9 mouse cellular contexts compared by ENCODE assay signal in the genomic region with DNA sequence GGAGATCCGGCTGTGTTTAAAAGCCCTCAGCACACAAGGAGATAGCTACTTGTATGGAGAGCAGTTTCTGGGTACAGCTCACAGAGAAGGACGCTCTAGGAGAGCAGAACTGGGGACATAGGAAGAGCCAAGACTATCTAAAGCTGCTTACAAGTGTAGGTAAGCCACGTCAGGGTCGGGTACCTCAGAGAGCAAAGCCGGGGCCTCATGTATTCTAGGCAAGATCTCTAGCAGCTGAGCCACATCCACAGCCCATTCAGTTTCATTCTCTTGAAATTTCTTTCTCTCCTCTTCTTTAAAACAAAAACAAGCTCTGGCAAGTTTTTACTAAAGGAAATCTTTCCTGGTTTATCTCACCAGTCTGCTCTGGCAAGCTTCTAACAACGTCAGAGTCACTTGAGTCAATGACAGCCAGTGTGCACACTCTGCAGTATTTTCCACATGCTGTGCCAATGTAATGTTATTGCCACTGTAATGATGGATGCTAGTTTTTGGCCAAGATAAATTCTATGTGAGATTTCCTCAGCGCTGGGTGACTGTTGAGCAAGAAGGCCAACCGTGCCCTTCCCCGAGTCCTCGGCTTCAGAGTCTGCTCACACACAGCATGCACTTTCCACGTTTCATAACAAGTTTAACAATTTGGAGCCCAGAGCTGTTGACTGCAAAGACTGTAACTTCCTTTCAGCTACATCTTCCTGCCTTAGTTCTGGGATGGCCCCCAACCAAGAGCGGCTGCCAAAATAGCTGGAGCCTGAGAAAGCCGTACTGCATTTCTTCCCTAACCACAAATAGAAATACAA. TPM values are rescaled to one million over a fixed set of nuclear protein-coding genes. Genes with fewer than 3 reads are reported as not detected.
A peak's percentile ranks its signal among the peaks of the same experiment; 100 is the strongest.
DNase-seq lines count a peak whose midpoint lies in the region; ATAC-seq lines count a peak whose summit lies in the region.
"Had no signal": no experiment of that assay in that cellular context is flagged by ENCODE, and none has a peak within 500 bp of the region (broad histone marks: within the 10 kb centered on the region; RNA-seq: fewer than 3 reads in every experiment).

No protein-coding gene starts in this region.

- H3K9me3 ChIP-seq in limb, embryonic 11.5 days (ENCODE audit: control insufficient read depth, low read length) = no peaks in the 10 kb centered on the region
- H3K9me3 ChIP-seq in limb, embryonic 10.5 days (replicated peaks) = no peaks in the 10 kb centered on the region
- 0 out of 2 replicates have a peak, but pooled peaks cover 4% of the 10 kb centered on the region for H3K9me3 ChIP-seq in heart, embryonic 16.5 days (replicated peaks; ENCODE audit: control insufficient read depth, low read length)
- H3K9me3 ChIP-seq: hindbrain, embryonic 15.5 days had no signal

- no peak overlapping the region for H3K9ac ChIP-seq in limb, embryonic 11.5 days (ENCODE audit: low read length)
- peak overlapping the region; percentile 57; the same call in 1 of the 2 replicates for H3K9ac ChIP-seq in heart, embryonic 16.5 days (ENCODE audit: low read length)
- H3K9ac ChIP-seq: hindbrain, embryonic 15.5 days had no signal

- DNase-seq in limb, embryonic 11.5 days (ENCODE audit: low spot score) = peak; percentile 9
- no peak for DNase-seq in limb, embryonic 10.5 days (ENCODE audit: low spot score)
- DNase-seq in fat pad, adult 2 months (ENCODE audit: extremely low read depth, low read depth, low spot score) = peak; percentile 96
- peak; percentile 38 to 43 for DNase-seq in layer of hippocampus, postnatal 10 days (ENCODE audit: low spot score in 2 of 2)
- DNase-seq in lung, postnatal 4 days = peak; percentile 72 to 89
- no peak for DNase-seq in embryo, embryonic 9.5 days (ENCODE audit: extremely low spot score)
- no peak for DNase-seq in spleen, postnatal 4 days (ENCODE audit: low spot score in 2 of 2)

- no peak overlapping the region for H3K4me2 ChIP-seq in limb, embryonic 11.5 days (ENCODE audit: low read depth, severe bottlenecking)
- peak overlapping the region; percentile 36 for H3K4me2 ChIP-seq in heart, embryonic 16.5 days (ENCODE audit: low read depth, low read length)
- H3K4me2 ChIP-seq: hindbrain, embryonic 15.5 days had no signal

- no peaks in the 10 kb centered on the region for H3K4me1 ChIP-seq in limb, embryonic 11.5 days (ENCODE audit: control insufficient read depth, insufficient read depth, low read length)
- no peaks in the 10 kb centered on the region for H3K4me1 ChIP-seq in limb, embryonic 10.5 days
- H3K4me1 ChIP-seq in heart, embryonic 16.5 days (ENCODE audit: control insufficient read depth, insufficient read depth, low read length) = peaks cover 22% of the 10 kb centered on the region
- H3K4me1 ChIP-seq: hindbrain, embryonic 15.5 days had no signal

- ATAC-seq in limb, embryonic 11.5 days (ENCODE audit: insufficient number of reproducible peaks, low FRiP score, low TSS enrichment, low read depth) = no peak
- peak; percentile 86 for ATAC-seq in heart, embryonic 16.5 days (replicated peaks; ENCODE audit: extremely low read depth, insufficient read depth, low FRiP score)

- H3K4me3 ChIP-seq in limb, embryonic 11.5 days (ENCODE audit: low read depth, low read length) = no peak overlapping the region
- no peak overlapping the region for H3K4me3 ChIP-seq in limb, embryonic 10.5 days
- H3K4me3 ChIP-seq in heart, embryonic 16.5 days (ENCODE audit: low read length) = no peak overlapping the region
- H3K4me3 ChIP-seq: hindbrain, embryonic 15.5 days had no signal

- no peaks in the 10 kb centered on the region for H3K36me3 ChIP-seq in limb, embryonic 11.5 days (ENCODE audit: control insufficient read depth, insufficient read depth, low read length)
- H3K36me3 ChIP-seq in limb, embryonic 10.5 days = no peaks in the 10 kb centered on the region
- H3K36me3 ChIP-seq in heart, embryonic 16.5 days (ENCODE audit: control insufficient read depth, insufficient read depth) = no peaks in the 10 kb centered on the region
- H3K36me3 ChIP-seq: hindbrain, embryonic 15.5 days had no signal

- H3K27me3 ChIP-seq in limb, embryonic 11.5 days (ENCODE audit: control insufficient read depth, insufficient read depth, low read length) = no peaks in the 10 kb centered on the region
- H3K27me3 ChIP-seq in limb, embryonic 10.5 days (ENCODE audit: low read depth, poor library complexity, severe bottlenecking) = no peaks in the 10 kb centered on the region
- no peaks in the 10 kb centered on the region for H3K27me3 ChIP-seq in heart, embryonic 16.5 days (ENCODE audit: control insufficient read depth, insufficient read depth, low read length)
- H3K27me3 ChIP-seq: hindbrain, embryonic 15.5 days had no signal

- WGBS in limb, embryonic 11.5 days = 82% methylated on average over 13 of the region's 13 CpGs
- WGBS in limb, embryonic 10.5 days = 84% methylated on average over 13 of the region's 13 CpGs
- 26% methylated on average over 13 of the region's 13 CpGs for WGBS in heart, embryonic 16.5 days

- no peak overlapping the region for H3K27ac ChIP-seq in limb, embryonic 11.5 days (replicated peaks; ENCODE audit: low read depth, low read length)
- no peak overlapping the region for H3K27ac ChIP-seq in limb, embryonic 10.5 days
- H3K27ac ChIP-seq in heart, embryonic 16.5 days (ENCODE audit: low read length) = peak overlapping the region; percentile 96
- H3K27ac ChIP-seq: hindbrain, embryonic 15.5 days had no signal

RNA-seq across cellular contexts. Expression of gene Rnase10, which starts 0.6 kb away (rescaled TPM):
- not detected in 2 replicates for polyA plus RNA-seq in limb, embryonic 11.5 days (2014; fragmentation: Nextera tagmentation; extraction: Ambion mirVana)
- not detected in 2 replicates for polyA plus RNA-seq in limb, embryonic 10.5 days (2016; fragmentation: Nextera tagmentation; extraction: Ambion mirVana)
- polyA plus RNA-seq in heart, embryonic 16.5 days (2015; fragmentation: Nextera tagmentation; extraction: Ambion mirVana) = 0.21 and 0.37 TPM in 2 replicates
- under 1 TPM in 1 of 2 experiments, not detected in 1; 0.22 TPM for total RNA-seq in layer of hippocampus, postnatal 10 days (2021)
- polyA plus RNA-seq: hindbrain, embryonic 15.5 days had no signal

RNA-seq across cellular contexts. Expression of gene Rnase9, which starts 33.6 kb away (rescaled TPM):
- polyA plus RNA-seq in limb, embryonic 11.5 days (2014; fragmentation: Nextera tagmentation; extraction: Ambion mirVana) = not detected in 2 replicates
- polyA plus RNA-seq in limb, embryonic 10.5 days (2016; fragmentation: Nextera tagmentation; extraction: Ambion mirVana) = not detected in 2 replicates
- not detected in 2 replicates for polyA plus RNA-seq in heart, embryonic 16.5 days (2015; fragmentation: Nextera tagmentation; extraction: Ambion mirVana)
- not detected for total RNA-seq in layer of hippocampus, postnatal 10 days (2021)
- polyA plus RNA-seq: hindbrain, embryonic 15.5 days had no signal

RNA-seq across cellular contexts. Expression of gene Rnase11, which starts 41.8 kb away (rescaled TPM):
- polyA plus RNA-seq in limb, embryonic 11.5 days (2014; fragmentation: Nextera tagmentation; extraction: Ambion mirVana) = not detected in 2 replicates
- polyA plus RNA-seq in limb, embryonic 10.5 days (2016; fragmentation: Nextera tagmentation; extraction: Ambion mirVana) = not detected in 2 replicates
- not detected in 2 replicates for polyA plus RNA-seq in heart, embryonic 16.5 days (2015; fragmentation: Nextera tagmentation; extraction: Ambion mirVana)
- not detected for total RNA-seq in layer of hippocampus, postnatal 10 days (2021)
- polyA plus RNA-seq: hindbrain, embryonic 15.5 days had no signal

RNA-seq across cellular contexts. Expression of gene Rnase12, which starts 49.3 kb away (rescaled TPM):
- not detected in 2 replicates for polyA plus RNA-seq in limb, embryonic 11.5 days (2014; fragmentation: Nextera tagmentation; extraction: Ambion mirVana)
- 0.30 TPM in 1 of 2 replicates, not detected in the other for polyA plus RNA-seq in limb, embryonic 10.5 days (2016; fragmentation: Nextera tagmentation; extraction: Ambion mirVana)
- 0.71 TPM in 1 of 2 replicates, not detected in the other for polyA plus RNA-seq in heart, embryonic 16.5 days (2015; fragmentation: Nextera tagmentation; extraction: Ambion mirVana)
- not detected for total RNA-seq in layer of hippocampus, postnatal 10 days (2021)
- polyA plus RNA-seq: hindbrain, embryonic 15.5 days had no signal

RNA-seq across cellular contexts. Expression of gene Pnp2, which starts 52.3 kb away (rescaled TPM):
- polyA plus RNA-seq in limb, embryonic 11.5 days (2014; fragmentation: Nextera tagmentation; extraction: Ambion mirVana) = 0.34 and 0.84 TPM in 2 replicates
- 0.48 and 0.65 TPM in 2 replicates for polyA plus RNA-seq in limb, embryonic 10.5 days (2016; fragmentation: Nextera tagmentation; extraction: Ambion mirVana)
- polyA plus RNA-seq in heart, embryonic 16.5 days (2015; fragmentation: Nextera tagmentation; extraction: Ambion mirVana) = 0.31 and 0.43 TPM in 2 replicates
- total RNA-seq in layer of hippocampus, postnatal 10 days (2021) = 1 to 10 TPM; 1.0 to 1.7 TPM

Comparison
In these comparisons a context has a peak if more than half of its experiments do, and no peak if none do; other contexts are left out.
1. DNase-seq: peak in limb, embryonic 11.5 days (single experiment), fat pad, adult 2 months (single experiment), layer of hippocampus, postnatal 10 days (2 of 2) and lung, postnatal 4 days (2 of 2); none in limb, embryonic 10.5 days (single experiment), embryo, embryonic 9.5 days (single experiment) and spleen, postnatal 4 days (0 of 2).